Mouse (Mus musculus): ENCODE measurements around the gene Megf6. TPM values are rescaled to one million over a fixed set of nuclear protein-coding genes. Genes with fewer than 3 reads are reported as not detected.

Megf6 gene
- total RNA-seq, 2 experiments from 2014 or later, result 18.2 to 20.6 TPM

GRCm38 (mm10) chr4:154245342-154245741, 74.8 kb downstream of the Megf6 start:
- DNase-seq, result no peak
- intact Hi-C loops (cut with DNase I), result loop anchor here (10.0 kb wide), 1 partner anchor 181 kb away; no protein-coding TSS in a partner anchor

DNA sequence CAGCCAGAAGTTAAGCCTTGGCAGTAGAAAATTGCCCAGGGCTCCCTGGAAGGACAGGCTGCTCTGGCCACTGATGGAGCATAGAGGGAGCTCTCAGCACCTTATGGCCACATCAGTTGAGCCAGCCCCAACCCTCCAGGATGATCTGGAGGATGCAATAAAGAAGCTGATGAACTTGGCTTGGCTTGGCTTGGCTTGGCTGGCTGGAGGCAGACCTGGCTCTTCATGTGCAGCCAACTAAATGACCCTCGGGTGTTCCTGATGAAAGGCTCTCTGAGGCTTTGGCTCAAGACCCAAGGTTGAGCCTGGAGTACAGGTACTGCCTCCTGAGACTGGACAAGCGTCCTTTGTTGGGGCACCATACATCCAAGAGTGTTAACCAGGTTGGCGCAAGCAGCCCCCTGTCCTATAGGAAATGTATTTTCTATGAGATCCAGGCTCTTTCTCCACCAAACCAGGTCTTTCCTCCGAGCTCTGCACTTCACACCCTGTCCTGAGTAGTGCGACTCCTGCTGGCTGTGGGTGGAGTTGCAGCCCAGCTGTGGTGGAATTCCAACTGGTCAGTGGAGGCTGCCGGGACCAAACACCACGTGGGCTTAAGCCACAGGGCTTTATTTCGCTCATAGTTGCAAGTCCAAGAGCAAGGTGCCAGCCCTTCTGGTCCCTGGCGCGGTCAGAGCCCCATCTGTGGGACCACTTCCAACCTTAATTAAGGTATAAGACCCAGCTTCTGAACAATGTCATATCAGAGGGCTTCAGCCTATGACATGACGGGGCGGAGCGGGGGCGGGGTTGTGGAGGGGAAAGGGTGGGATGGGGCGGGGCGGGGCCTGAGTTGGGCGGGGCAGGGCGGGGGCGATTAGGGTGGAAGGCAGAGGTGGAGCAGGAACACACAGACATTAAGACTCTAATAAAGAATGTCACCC, 75.8 kb downstream of the Megf6 start:
- intact Hi-C loops (cut with DNase I), result loop anchor here (2.0 to 10.0 kb wide), 2 partner anchors 78 to 182 kb away; no protein-coding TSS in a partner anchor
- DNase-seq, result peak; percentile 85 to 95

GRCm38 (mm10) chr4:154247207-154248091, 76.9 kb downstream of the Megf6 start:
- no peak for DNase-seq
- intact Hi-C loops (cut with DNase I), result loop anchor here (2.0 to 10.0 kb wide), 2 partner anchors 79 to 183 kb away; no protein-coding TSS in a partner anchor

DNA sequence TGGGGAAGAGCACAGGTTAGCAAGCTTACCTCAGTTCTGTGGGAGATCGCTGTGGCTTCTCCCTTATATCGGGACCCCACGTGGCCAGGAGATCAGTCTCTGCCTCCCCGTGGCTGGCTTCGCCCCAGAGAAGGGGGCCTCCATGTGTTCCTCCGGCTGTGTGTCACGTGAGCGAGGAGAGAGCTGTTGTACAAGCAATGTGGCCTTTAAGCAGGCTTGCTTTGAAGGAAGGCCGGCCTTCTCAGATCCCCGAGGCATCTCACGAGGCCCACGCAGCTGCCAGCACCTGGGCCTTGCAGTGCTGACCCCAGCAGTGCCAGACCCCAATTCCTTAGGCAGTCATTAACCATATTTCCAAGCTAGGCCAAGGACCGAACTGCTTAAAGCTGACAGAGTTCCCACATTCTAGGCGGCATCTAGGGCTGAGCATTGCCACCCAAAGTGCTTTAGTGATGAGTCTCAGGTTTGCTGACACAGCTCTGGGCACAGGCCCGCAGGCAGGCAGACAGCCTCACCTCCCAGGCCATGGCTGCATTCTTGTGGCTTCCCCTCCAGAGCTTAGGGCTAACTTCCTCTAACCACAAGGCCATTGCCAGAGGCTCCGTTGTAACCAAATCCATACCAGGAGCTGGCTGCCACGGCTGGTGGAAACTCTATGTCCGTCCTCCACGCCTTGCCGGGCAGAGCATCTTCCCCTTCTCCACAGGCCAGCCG, 77.7 kb downstream of the Megf6 start:
- DNase-seq, result no peak
- intact Hi-C loops (cut with DNase I), result loop anchor here (10.0 kb wide), 1 partner anchor 183 kb away; no protein-coding TSS in a partner anchor

- intact Hi-C loops (cut with DNase I), result loop anchor here (10.0 kb wide), 1 partner anchor 185 kb away; no protein-coding TSS in a partner anchor
- no peak for DNase-seq
These were observed 78.8 kb downstream of the Megf6 start for GRCm38 (mm10) chr4:154249316-154249715.

- DNase-seq, result no peak
- intact Hi-C loops (cut with DNase I), result no loop called here
These were observed 82.2 kb downstream of the Megf6 start for GRCm38 (mm10) chr4:154252537-154253255.

GRCm38 (mm10) chr4:154260755-154261154, 90.2 kb downstream of the Megf6 start:
- intact Hi-C loops (cut with DNase I), result no loop called here
- no peak for DNase-seq

DNA sequence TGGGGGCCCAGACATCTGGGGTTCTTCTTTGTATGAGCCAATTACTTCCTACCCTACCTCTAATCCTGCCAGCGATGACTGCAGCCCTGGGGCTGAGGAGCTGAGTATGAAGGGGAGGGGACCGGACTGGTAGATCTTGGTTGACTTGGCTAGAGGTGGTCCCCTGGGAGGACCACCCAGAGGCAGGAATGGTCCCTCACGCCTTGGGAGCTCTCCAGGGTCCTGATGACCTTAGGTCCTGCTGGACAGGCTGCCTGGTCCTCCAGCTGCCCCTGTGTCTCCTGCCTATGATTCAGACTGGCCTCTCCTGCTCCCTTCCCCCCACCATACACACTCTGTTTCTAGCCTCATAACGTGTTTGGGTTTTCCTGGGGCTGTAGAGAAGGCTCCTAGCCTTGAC, 91.5 kb downstream of the Megf6 start:
- peak in 1 of 2 experiments; percentile 37 for DNase-seq
- intact Hi-C loops (cut with DNase I), result no loop called here

DNA sequence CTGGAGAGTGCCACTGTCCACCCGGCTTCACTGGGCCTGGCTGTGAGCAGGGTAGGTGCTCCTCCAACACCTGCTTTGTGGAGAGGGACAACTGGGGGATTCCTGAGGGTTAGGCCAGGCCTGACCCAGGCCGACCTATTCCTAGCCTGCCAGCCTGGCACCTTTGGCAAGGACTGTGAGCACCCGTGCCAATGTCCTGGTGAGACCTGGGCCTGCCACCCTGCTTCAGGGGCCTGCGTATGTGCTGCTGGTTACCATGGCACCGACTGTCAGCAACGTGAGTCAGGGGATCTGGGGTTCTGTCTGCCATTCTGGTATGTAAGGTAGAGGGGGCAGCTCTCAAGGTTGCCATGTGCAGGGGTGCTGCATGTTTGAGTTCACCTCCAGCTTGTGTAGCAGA, 97.0 kb downstream of the Megf6 start:
- intact Hi-C loops (cut with DNase I), result no loop called here
- no peak for DNase-seq

DNA sequence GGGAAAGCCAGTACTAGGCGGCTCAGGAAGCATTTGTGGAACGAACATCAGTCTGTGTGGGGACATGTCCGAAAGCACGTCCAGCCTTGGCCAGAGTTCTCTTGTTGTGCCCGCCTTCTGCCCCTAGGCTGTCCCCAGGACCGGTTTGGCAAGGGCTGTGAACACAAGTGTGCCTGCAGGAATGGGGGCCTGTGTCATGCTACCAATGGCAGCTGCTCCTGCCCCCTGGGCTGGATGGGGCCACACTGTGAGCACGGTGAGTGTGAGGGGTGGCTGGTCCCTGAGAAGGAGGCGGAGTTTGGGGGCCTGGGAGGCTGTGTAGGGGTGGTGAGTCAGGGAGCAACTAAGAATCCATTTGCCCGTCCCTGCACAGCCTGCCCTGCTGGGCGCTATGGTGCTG, 99.0 kb downstream of the Megf6 start:
- DNase-seq, result no peak
- intact Hi-C loops (cut with DNase I), result no loop called here

DNA sequence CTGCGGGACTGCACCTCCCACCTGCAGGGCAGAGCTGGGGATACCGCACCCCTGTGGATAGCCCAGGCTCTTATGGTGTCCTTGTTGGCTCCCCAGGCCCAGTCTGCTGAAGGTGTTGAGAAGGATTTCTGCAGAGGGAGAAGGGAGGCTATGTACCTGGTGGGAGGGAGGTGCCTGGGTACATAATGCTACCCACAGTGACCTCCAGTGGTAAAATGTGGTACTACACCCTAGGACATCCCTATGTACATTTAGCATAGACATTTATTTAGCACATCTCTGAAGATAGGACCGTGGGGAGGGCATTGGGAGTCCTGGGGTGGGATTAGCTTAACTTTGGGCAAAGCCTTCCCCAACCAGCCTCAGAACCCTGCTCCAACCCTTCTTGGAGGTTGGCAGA, 102.5 kb downstream of the Megf6 start:
- peak; percentile 50 to 77 for DNase-seq
- intact Hi-C loops (cut with DNase I), result loop anchor here (1.0 to 5.0 kb wide), 2 partner anchors 110 to 206 kb away; no protein-coding TSS in a partner anchor

- DNase-seq, result no peak
- intact Hi-C loops (cut with DNase I), result no loop called here
These were observed 109.0 kb downstream of the Megf6 start for GRCm38 (mm10) chr4:154279481-154279880.

GRCm38 (mm10) chr4:154283671-154284070, 113.1 kb downstream of the Megf6 start:
- intact Hi-C loops (cut with DNase I), result no loop called here
- DNase-seq, result no peak

DNA sequence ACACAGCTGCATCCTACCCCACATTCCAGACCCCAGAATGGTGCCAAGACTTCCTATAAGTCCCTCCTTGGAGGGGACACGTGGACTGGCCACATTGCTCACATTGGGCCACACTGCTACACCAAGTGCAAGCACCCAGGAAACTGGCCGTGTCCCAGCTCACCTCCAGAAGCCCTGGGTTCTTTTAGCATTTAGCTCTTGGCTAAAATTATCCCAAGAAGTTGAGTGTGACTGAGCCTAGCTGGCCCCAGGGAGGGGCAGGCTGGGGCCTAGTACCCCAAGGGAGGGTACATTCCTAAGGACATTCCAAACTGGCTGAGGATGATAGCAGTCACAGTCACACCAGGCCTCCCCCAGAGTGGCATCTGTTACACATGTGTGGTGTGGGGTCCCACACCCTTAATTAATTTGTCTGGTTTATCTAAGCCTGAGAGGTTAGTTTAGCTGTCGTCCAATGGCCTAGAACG, 123.2 kb downstream of the Megf6 start:
- no peak for DNase-seq
- intact Hi-C loops (cut with DNase I), result no loop called here

DNA sequence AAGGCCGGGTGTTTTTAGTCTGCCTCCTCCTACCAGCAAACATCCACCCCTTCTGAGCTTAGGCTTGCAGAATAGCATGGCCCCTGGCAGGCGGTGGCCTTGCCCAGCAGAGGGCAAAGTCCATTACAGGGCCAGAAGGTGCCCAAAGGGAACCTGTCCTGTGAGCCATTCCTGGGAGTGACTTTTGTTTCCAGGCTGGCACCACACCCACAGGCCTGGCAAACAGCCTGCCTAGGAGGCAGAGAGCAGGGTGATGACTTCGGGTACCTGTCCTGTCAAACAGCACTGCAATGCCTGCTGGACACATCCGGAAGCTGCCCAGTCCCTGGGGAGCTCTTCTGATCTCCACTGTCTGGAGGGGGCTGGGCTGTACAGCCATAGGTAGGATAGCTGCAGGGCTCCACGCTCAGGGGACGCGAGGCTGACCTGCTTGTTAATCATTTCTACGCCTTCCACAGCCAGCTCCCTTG, 123.8 kb downstream of the Megf6 start:
- intact Hi-C loops (cut with DNase I), result no loop called here
- no peak for DNase-seq

DNA sequence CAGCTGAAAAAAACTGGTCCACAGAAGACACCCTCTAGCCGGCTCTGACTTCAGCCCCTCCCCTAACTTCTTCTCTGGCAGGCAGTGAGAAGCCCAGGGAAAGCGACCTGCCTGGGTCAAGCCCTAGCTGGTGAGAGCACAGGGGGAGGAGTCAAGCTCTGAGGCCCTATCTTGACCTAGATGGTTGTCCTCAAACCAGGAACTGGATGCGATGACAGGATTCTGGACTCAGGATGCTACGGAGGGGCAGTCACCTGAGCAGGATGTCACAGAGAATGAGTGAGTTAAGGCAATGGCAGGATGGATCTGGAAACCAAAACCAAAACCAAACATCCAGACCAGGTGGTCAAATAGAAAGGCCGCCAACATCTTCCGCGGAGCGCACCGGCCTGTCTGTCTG, 127.2 kb downstream of the Megf6 start:
- intact Hi-C loops (cut with DNase I), result no loop called here
- DNase-seq, result no peak

- intact Hi-C loops (cut with DNase I), result loop anchor here (2.0 kb wide), 2 partner anchors 137 to 235 kb away; no protein-coding TSS in a partner anchor
- DNase-seq, result no peak
These were observed 129.2 kb downstream of the Megf6 start for GRCm38 (mm10) chr4:154299541-154300271.

DNA sequence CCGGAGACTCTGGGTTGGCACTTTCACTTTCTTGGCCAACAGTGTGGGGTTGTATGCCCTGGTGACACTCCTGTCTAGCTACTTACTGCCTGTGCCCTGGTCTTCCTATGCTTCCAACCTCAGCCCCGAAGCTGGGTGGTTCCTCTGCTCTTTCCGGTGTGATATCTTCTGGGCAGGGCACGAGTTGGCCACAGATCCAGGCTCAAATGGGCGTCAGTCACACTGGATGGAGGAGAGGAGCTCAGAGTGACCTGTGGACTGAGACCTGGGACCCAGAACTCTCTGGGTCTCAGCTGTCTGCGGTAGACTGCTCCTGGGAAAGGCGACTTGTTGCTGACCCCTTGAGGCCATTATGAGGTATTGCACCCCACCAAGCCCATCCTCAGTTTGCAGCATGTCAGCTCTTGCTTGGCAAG, 130.9 kb downstream of the Megf6 start, which contains the start of gene Arhgef16:
Arhgef16 (minus strand) TSS at position 211 of the 416 bp plus-strand sequence.
- peak; percentile 40 to 59 for DNase-seq
- intact Hi-C loops (cut with DNase I), result loop anchor here (2.0 kb wide), 2 partner anchors 139 to 237 kb away; no protein-coding TSS in a partner anchor
